Mouse (Mus musculus): ENCODE results near the gene Gm17949. TPM values are rescaled to one million over a fixed set of nuclear protein-coding genes. Genes with fewer than 3 reads are reported as not detected.

Gene Gm17949
- polyA plus RNA-seq, 1 experiment from 2014 or later, result not detected

Other genes starting within 250 kb of the Gm17949 start
- gene Dus3l, start 246.7 kb upstream of the Gm17949 start, polyA plus RNA-seq (2018), result 9.0 to 14.0 TPM (median 11.4 TPM) in 3 replicates
- not detected in 3 replicates for gene Prr22, start 241.2 kb upstream of the Gm17949 start, polyA plus RNA-seq (2018)
- 0.11 TPM in 2 of 3 replicates, not detected in the other for gene Rfx2, start 180.5 kb upstream of the Gm17949 start, polyA plus RNA-seq (2018)
- not detected in 3 replicates for gene Acsbg2, start 137.0 kb upstream of the Gm17949 start, polyA plus RNA-seq (2018)
- gene 1700061G19Rik, start 136.0 kb upstream of the Gm17949 start, polyA plus RNA-seq (2018), result 0.07 TPM in 1 of 3 replicates, not detected in the others
- gene Mllt1, start 76.1 kb upstream of the Gm17949 start, polyA plus RNA-seq (2018), result 12.6 to 16.0 TPM (median 13.0 TPM) in 3 replicates
- gene Acer1, start 29.3 kb upstream of the Gm17949 start, polyA plus RNA-seq (2018), result not detected in 3 replicates
- 20.0 to 37.4 TPM (median 21.4 TPM) in 3 replicates for gene Clpp, start 21.2 kb upstream of the Gm17949 start, polyA plus RNA-seq (2018)
- gene Alkbh7, start 14.1 kb upstream of the Gm17949 start, polyA plus RNA-seq (2018), result 3.6 to 20.7 TPM (median 11.8 TPM) in 3 replicates
- gene Pspn, start 11.5 kb upstream of the Gm17949 start, polyA plus RNA-seq (2018), result not detected in 3 replicates
- gene Gtf2f1, start 181 bp upstream of the Gm17949 start, polyA plus RNA-seq (2018), result 63.3 to 154 TPM (median 75.9 TPM) in 3 replicates
- gene Khsrp, start 20.1 kb downstream of the Gm17949 start, polyA plus RNA-seq (2018), result 33.8 to 48.2 TPM (median 45.0 TPM) in 3 replicates
- not detected in 3 replicates for gene Slc25a41, start 30.2 kb downstream of the Gm17949 start, polyA plus RNA-seq (2018)
- not detected in 3 replicates for gene Crb3, start 47.6 kb downstream of the Gm17949 start, polyA plus RNA-seq (2018)
- gene Slc25a23, start 48.4 kb downstream of the Gm17949 start, polyA plus RNA-seq (2018), result 4.0 to 8.6 TPM (median 6.8 TPM) in 3 replicates
- gene Dennd1c, start 67.0 kb downstream of the Gm17949 start, polyA plus RNA-seq (2018), result 14.1 to 26.5 TPM (median 15.7 TPM) in 3 replicates
- gene Tubb4a, start 76.3 kb downstream of the Gm17949 start, polyA plus RNA-seq (2018), result 0.15 to 0.36 TPM (median 0.27 TPM) in 3 replicates
- gene Tnfsf9, start 93.9 kb downstream of the Gm17949 start, polyA plus RNA-seq (2018), result 2.6 to 9.9 TPM (median 7.6 TPM) in 3 replicates
- gene Cd70, start 138.3 kb downstream of the Gm17949 start, polyA plus RNA-seq (2018), result not detected in 3 replicates
- gene Tnfsf14, start 182.7 kb downstream of the Gm17949 start, polyA plus RNA-seq (2018), result 1.7 to 2.2 TPM (median 2.2 TPM) in 3 replicates
- 15.9 to 57.7 TPM (median 40.8 TPM) in 3 replicates for gene C3, start 216.7 kb downstream of the Gm17949 start, polyA plus RNA-seq (2018)
- 44.3 to 68.7 TPM (median 50.3 TPM) in 3 replicates for gene Gpr108, start 237.0 kb downstream of the Gm17949 start, polyA plus RNA-seq (2018)
- gene Trip10, start 238.0 kb downstream of the Gm17949 start, polyA plus RNA-seq (2018), result 16.5 to 20.2 TPM (median 17.0 TPM) in 3 replicates

All from macrophage (primary cell).